ENCODE assay signal across 8 mouse cellular contexts in the genomic region with DNA sequence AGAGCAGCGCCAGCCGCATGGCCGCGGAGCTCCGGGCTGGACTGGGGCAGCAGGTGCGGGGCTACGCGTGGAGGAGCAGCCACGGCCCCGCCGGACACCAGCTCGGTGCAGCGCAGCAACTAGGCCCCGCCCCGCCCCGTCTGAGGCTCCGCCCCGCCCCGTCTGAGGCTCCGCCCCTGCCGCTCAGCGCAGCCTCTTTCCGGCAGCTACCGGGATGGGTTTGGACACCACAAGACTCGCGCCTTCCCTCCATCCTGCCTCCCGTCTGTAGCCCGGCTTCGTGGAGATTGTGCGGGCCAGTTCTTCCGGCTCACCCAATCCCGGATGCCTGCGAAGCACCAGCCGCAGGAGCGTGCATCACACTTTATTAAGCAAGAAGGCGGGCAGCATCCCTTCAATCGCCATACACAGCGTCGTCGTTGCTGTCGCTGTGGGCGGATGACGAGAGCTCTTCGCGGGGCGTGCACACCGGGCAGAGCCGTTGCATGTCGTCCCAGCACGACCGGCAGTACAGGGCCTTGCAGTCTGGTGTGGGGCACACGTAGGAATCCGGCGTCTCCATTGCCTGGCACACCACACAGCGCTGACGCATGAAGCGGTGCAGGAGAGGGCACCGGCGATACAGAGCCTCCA. TPM values are rescaled to one million over a fixed set of nuclear protein-coding genes. Genes with fewer than 3 reads are reported as not detected.
DNase-seq lines count a peak whose midpoint lies in the region; ATAC-seq and TF ChIP-seq lines count a peak whose summit lies in the region.

A gene (minus strand): TSS at position 128 of the 633 bp plus-strand sequence.

- peak within 1 kb of the TSS; percentile 73 for H3K4me3 ChIP-seq in hindbrain, embryonic 10.5 days
- peak within 1 kb of the TSS; percentile 74 for H3K4me3 ChIP-seq in lung, embryonic 16.5 days (ENCODE audit: low read length)
- peak within 1 kb of the TSS; percentile 47 for H3K4me3 ChIP-seq in thymus, adult 2 months (ENCODE audit: control insufficient read depth, insufficient read depth, low read length)

- peak within 1 kb of the TSS; percentile 76 for H3K9ac ChIP-seq in lung, embryonic 16.5 days (ENCODE audit: low read length)

- peaks cover 49% of the 10 kb centered on the region for H3K4me1 ChIP-seq in hindbrain, embryonic 10.5 days (replicated peaks)
- H3K4me1 ChIP-seq in lung, embryonic 16.5 days (replicated peaks; ENCODE audit: control insufficient read depth, insufficient read depth, low read length) = peaks cover 20% of the 10 kb centered on the region
- peaks cover 17% of the 10 kb centered on the region for H3K4me1 ChIP-seq in thymus, adult 2 months (replicated peaks; ENCODE audit: control insufficient read depth, insufficient read depth, low read length)

- peak within 1 kb of the TSS; percentile 100 for H3K4me2 ChIP-seq in lung, embryonic 16.5 days (ENCODE audit: low read depth, low read length)

- peaks cover 20% of the 10 kb centered on the region for H3K36me3 ChIP-seq in hindbrain, embryonic 10.5 days
- H3K36me3 ChIP-seq in lung, embryonic 16.5 days (ENCODE audit: control insufficient read depth, insufficient read depth, low read length) = no peaks in the 10 kb centered on the region
- H3K36me3 ChIP-seq in thymus, adult 2 months (ENCODE audit: control insufficient read depth, insufficient read depth, low read length) = no peaks in the 10 kb centered on the region

- no peak for TF ChIP-seq POLR2A in thymus, adult 2 months (IDR thresholded peaks at IDR 0.05; ENCODE audit: control insufficient read depth, extremely low read depth, insufficient read depth, low read length, poor library complexity)

- no peaks in the 10 kb centered on the region for H3K9me3 ChIP-seq in hindbrain, embryonic 10.5 days
- H3K9me3 ChIP-seq in lung, embryonic 16.5 days (ENCODE audit: control insufficient read depth, low read length) = no peaks in the 10 kb centered on the region

- H3K27ac ChIP-seq in hindbrain, embryonic 10.5 days = peak within 1 kb of the TSS; percentile 86
- peak within 1 kb of the TSS; percentile 69 for H3K27ac ChIP-seq in lung, embryonic 16.5 days (ENCODE audit: low read length)
- H3K27ac ChIP-seq in thymus, adult 2 months (ENCODE audit: control insufficient read depth, insufficient read depth, low read length) = no peak within 1 kb of the TSS

- TF ChIP-seq CTCF in thymus, adult 2 months (IDR thresholded peaks at IDR 0.05; ENCODE audit: borderline replicate concordance, control insufficient read depth, extremely low read depth, insufficient read depth, low read length, poor library complexity) = peak; percentile 27; the same call in 1 of the 2 replicates

- peak; percentile 95 for DNase-seq in MN1 (ENCODE audit: low spot score)
- peak; percentile 94 for DNase-seq in cerebellum, adult 9-10 months
- peak; percentile 75 to 93 for DNase-seq in frontal cortex, adult 2 months (ENCODE audit: extremely low spot score in 1 of 2, low spot score in 1 of 2)
- peak; percentile 90 for DNase-seq in hindbrain, embryonic 10.5 days (ENCODE audit: low spot score)
- DNase-seq in layer of hippocampus, adult 9-11 months = peak; percentile 90
- peak; percentile 81 for DNase-seq in ovary, adult 18-20 months (ENCODE audit: low spot score)
- peak; percentile 84 for DNase-seq in thymus, adult 2 months

- ATAC-seq in lung, embryonic 16.5 days (ENCODE audit: low read depth) = peak; percentile 92

- WGBS in hindbrain, embryonic 10.5 days = 1% methylated on average over 59 of the region's 59 CpGs
- 2% methylated on average over 59 of the region's 59 CpGs for WGBS in lung, embryonic 16.5 days
- 1% methylated on average over 59 of the region's 59 CpGs for WGBS in thymus, adult 2 months

- H3K27me3 ChIP-seq in hindbrain, embryonic 10.5 days (ENCODE audit: insufficient read depth, poor library complexity, severe bottlenecking) = peaks cover 65% of the 10 kb centered on the region
- no peaks in the 10 kb centered on the region; the same call in 1 of the 2 replicates for H3K27me3 ChIP-seq in lung, embryonic 16.5 days (ENCODE audit: control insufficient read depth, insufficient read depth, low read depth, low read length)
- H3K27me3 ChIP-seq in thymus, adult 2 months (ENCODE audit: control insufficient read depth, insufficient read depth, low read length) = no peaks in the 10 kb centered on the region; the same call in 1 of the 2 replicates

RNA-seq across cellular contexts. Expression of the gene that starts here (rescaled TPM):
- polyA plus RNA-seq in frontal cortex, adult 2 months (2012; rRNA removed) = 148 and 157 TPM in 2 replicates
- 36.4 and 38.1 TPM in 2 replicates for polyA plus RNA-seq in hindbrain, embryonic 10.5 days (2016; fragmentation: Nextera tagmentation; extraction: Ambion mirVana)
- 75.1 and 76.0 TPM in 2 replicates for polyA plus RNA-seq in lung, embryonic 16.5 days (2015; fragmentation: Nextera tagmentation; extraction: Ambion mirVana)
- polyA plus RNA-seq in thymus, adult 2 months (2012; rRNA removed) = 38.7 and 49.6 TPM in 2 replicates
